Mouse (Mus musculus) bone marrow macrophage, adult 2 months (primary cell): Measurements from ENCODE around the gene Acd. TPM values are rescaled to one million over a fixed set of nuclear protein-coding genes. Genes with fewer than 3 reads are reported as not detected.

Source experiments
- H3K27ac ChIP-seq: 2 replicates; pipeline ENCODE4 v1.5.1; 2012; ENCODE audit warnings: low read depth, low read length; ENCODE audit not compliant: insufficient read depth
- H3K4me1 ChIP-seq: 2 replicates; pipeline ENCODE4 v1.6.1; 2012; ENCODE audit warnings: low read length; ENCODE audit not compliant: control insufficient read depth, insufficient read depth
- H3K4me3 ChIP-seq: 2 replicates; pipeline ENCODE4 v1.5.1; 2012; ENCODE audit warnings: mild to moderate bottlenecking, low read length, moderate library complexity; ENCODE audit not compliant: insufficient read depth
- CTCF ChIP-seq: IDR thresholded peaks from 2 replicates; pipeline ENCODE4 v1.5.1; 2012; ENCODE audit warnings: low read depth, mild to moderate bottlenecking, low read length, moderate library complexity
- POLR2A ChIP-seq: IDR thresholded peaks from 2 replicates; pipeline ENCODE4 v1.6.1; 2012; ENCODE audit warnings: mild to moderate bottlenecking, low read depth, low read length, borderline replicate concordance
- polyA plus RNA-seq: library from polyadenylated mRNA; stranded (reverse); fragments of >200 nt; gene quantifications from 2 replicates; pipeline ENCODE4 v1.2.4, GENCODE M21; 2012; ENCODE audit not compliant: missing spikeins, insufficient read depth, insufficient read length

The Acd gene
- polyA plus RNA-seq, 1 experiment = 41.6 TPM

- no peaks in the 10 kb centered on the region for H3K4me1 ChIP-seq
Measured at GRCm38 (mm10) chr8:105685325-105685724, 15.6 kb downstream of the Acd start.

GRCm38 (mm10) chr8:105677891-105678290 is 23.0 kb downstream of the Acd start:
- no peaks in the 10 kb centered on the region for H3K4me1 ChIP-seq
- H3K4me3 ChIP-seq = no peak overlapping the region
- TF ChIP-seq CTCF = no peak
- no peak for TF ChIP-seq POLR2A
- H3K27ac ChIP-seq = no peak overlapping the region

More at GRCm38 (mm10) chr8:105685325-105685724, 15.6 kb downstream of the Acd start:
- TF ChIP-seq CTCF (no peak), POLR2A (no peak)
- no peak overlapping the region for H3K27ac ChIP-seq
- H3K4me3 ChIP-seq = no peak overlapping the region

- Histone ChIP-seq H3K4me1 (no peaks in the 10 kb centered on the region), H3K27ac (no peak overlapping the region), H3K4me3 (no peak overlapping the region)
- TF ChIP-seq POLR2A (no peak), CTCF (no peak)
Measured at GRCm38 (mm10) chr8:105661167-105661566, 39.7 kb downstream of the Acd start.

GRCm38 (mm10) chr8:105657641-105658040 is 43.3 kb downstream of the Acd start:
- Histone ChIP-seq H3K27ac (no peak overlapping the region), H3K4me3 (no peak overlapping the region)
- no peak for TF ChIP-seq CTCF
- no peak for TF ChIP-seq POLR2A

GRCm38 (mm10) chr8:105648929-105649328 is 52.0 kb downstream of the Acd start:
- Histone ChIP-seq H3K4me3 (no peak overlapping the region), H3K4me1 (peaks cover 8% of the 10 kb centered on the region), H3K27ac (no peak overlapping the region)
- TF ChIP-seq CTCF (no peak), POLR2A (no peak)

More at GRCm38 (mm10) chr8:105657641-105658040, 43.3 kb downstream of the Acd start:
- H3K4me1 ChIP-seq = no peaks in the 10 kb centered on the region

Other genes with a start within 250 kb of the Acd start
- gene Tppp3, start 229.6 kb downstream of the Acd start, polyA plus RNA-seq = 1.2 and 1.6 TPM in 2 replicates
- gene Zdhhc1, start 204.2 kb downstream of the Acd start, polyA plus RNA-seq = 16.0 and 16.3 TPM in 2 replicates
- gene Hsd11b2, start 182.3 kb downstream of the Acd start, polyA plus RNA-seq = not detected in 2 replicates
- 177 and 186 TPM in 2 replicates for gene Atp6v0d1, start 135.1 kb downstream of the Acd start, polyA plus RNA-seq
- 15.5 and 17.9 TPM in 2 replicates for gene Ripor1, start 95.8 kb downstream of the Acd start, polyA plus RNA-seq
- gene Ctcf, start 64.5 kb downstream of the Acd start, polyA plus RNA-seq = 60.3 and 61.3 TPM in 2 replicates
- gene Agrp, start 63.7 kb downstream of the Acd start, polyA plus RNA-seq = not detected in 2 replicates
- 0.32 TPM in 1 of 2 replicates, not detected in the other for gene Carmil2, start 14.8 kb downstream of the Acd start, polyA plus RNA-seq
- 9.4 and 11.2 TPM in 2 replicates for gene Pard6a, start within 50 bp of the Acd start, polyA plus RNA-seq
- gene 4933405L10Rik, start 6.6 kb upstream of the Acd start, polyA plus RNA-seq = not detected in 2 replicates
- gene Enkd1, start 7.1 kb upstream of the Acd start, polyA plus RNA-seq = 5.3 and 9.1 TPM in 2 replicates
- 0.75 and 1.4 TPM in 2 replicates for gene Gfod2, start 57.6 kb upstream of the Acd start, polyA plus RNA-seq
- gene Ranbp10, start 126.2 kb upstream of the Acd start, polyA plus RNA-seq = 42.0 and 44.3 TPM in 2 replicates
- not detected in 2 replicates for gene Tsnaxip1, start 126.6 kb upstream of the Acd start, polyA plus RNA-seq
- gene Cenpt, start 152.2 kb upstream of the Acd start, polyA plus RNA-seq = 16.9 and 17.1 TPM in 2 replicates
- gene Thap11, start 154.0 kb upstream of the Acd start, polyA plus RNA-seq = 27.4 and 28.5 TPM in 2 replicates
- 2.2 TPM in 1 of 2 replicates, not detected in the other for gene Nutf2, start 159.5 kb upstream of the Acd start, polyA plus RNA-seq
- gene Edc4, start 179.8 kb upstream of the Acd start, polyA plus RNA-seq = 23.6 and 29.8 TPM in 2 replicates
- not detected in 2 replicates for gene Nrn1l, start 192.5 kb upstream of the Acd start, polyA plus RNA-seq
- 18.0 and 18.8 TPM in 2 replicates for gene Pskh1, start 199.3 kb upstream of the Acd start, polyA plus RNA-seq
- gene Ctrl, start 232.8 kb upstream of the Acd start, polyA plus RNA-seq = 0.63 TPM in 1 of 2 replicates, not detected in the other
- gene Psmb10, start 237.3 kb upstream of the Acd start, polyA plus RNA-seq = 150 and 151 TPM in 2 replicates
- 0.55 and 0.60 TPM in 2 replicates for gene Lcat, start 242.3 kb upstream of the Acd start, polyA plus RNA-seq